Mouse (Mus musculus): ENCODE data around the gene Cul5. TPM values are rescaled to one million over a fixed set of nuclear protein-coding genes. Genes with fewer than 3 reads are reported as not detected.

The Cul5 gene
- total RNA-seq (2017), result 61.7 and 81.6 TPM in 2 replicates

DNA sequence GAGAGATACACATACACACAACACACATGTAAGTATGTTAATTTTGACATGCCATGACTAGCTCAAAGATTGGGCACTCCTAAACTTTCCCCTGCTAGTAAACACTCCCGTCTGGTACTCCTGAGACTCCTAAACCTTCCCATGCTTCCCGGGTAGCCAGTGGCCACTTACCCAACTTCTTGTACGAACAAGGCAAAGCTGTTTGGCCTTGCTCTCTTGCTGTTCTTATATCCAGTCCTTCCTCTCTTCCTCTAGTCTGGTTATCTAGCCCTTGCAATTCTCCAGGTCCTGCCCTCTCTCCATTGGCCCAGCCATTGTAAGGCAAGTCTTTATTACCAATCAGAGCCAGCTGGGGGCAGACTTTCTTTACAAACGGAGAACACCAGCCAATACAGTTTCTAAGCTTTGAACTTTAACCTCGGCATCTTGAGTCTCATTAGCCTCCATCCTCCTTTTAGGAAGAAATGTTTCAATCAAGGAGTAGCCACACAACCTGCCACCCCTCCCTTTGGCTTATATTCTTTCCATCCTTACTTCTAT is at the start of gene Cul5:
Gene Cul5, minus strand, starts transcription at position 335 of the 540 bp plus-strand sequence.
- no peak for ATAC-seq (replicated peaks in 1 of 2; ENCODE audit: insufficient read depth in 1 of 2, low FRiP score in 2 of 2, low TSS enrichment in 1 of 2, low read depth in 1 of 2, poor library complexity in 2 of 2, severe bottlenecking in 2 of 2)

DNA sequence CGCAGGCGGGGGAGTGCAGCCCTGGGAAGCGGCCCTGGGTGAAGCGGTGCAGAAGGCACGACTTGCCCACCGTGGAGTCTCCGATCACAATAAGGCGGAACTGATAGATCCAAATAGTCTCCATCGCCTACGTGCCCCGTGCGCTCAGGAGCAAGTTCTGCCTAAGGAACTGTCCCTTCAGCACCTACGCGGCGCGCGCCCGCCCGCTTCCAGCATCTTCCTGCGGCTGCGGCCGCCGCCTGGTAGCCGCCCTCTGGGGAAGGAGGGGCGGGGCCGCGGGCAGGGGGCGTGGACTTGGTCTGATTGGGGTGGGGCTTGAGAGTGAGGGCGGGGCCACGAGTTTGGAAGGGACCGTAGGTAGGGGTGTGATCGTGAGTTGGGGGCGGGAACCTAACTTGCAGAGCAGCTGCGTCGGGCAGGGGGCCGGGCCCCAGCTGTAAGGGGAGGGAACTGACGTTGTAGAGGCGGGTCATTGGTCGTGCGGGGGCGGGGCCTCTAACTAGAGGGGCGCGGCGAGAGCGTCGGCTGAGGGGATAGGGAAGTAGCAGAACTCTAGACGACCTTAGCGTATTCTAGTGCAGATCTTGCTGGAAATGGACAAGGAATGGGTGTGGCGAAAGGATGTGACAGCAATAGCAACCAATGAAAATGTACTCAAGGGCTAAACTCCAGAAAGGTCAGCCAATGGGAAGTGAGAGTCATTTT is 36.3 kb upstream of the Cul5 start, which contains the start of gene Rab39:
Gene Rab39, minus strand, starts transcription at position 241 of the 705 bp plus-strand sequence.
- peak; percentile 93 to 94 for ATAC-seq (replicated peaks in 1 of 2; ENCODE audit: insufficient read depth in 1 of 2, low FRiP score in 2 of 2, low TSS enrichment in 1 of 2, low read depth in 1 of 2, poor library complexity in 2 of 2, severe bottlenecking in 2 of 2)

DNA sequence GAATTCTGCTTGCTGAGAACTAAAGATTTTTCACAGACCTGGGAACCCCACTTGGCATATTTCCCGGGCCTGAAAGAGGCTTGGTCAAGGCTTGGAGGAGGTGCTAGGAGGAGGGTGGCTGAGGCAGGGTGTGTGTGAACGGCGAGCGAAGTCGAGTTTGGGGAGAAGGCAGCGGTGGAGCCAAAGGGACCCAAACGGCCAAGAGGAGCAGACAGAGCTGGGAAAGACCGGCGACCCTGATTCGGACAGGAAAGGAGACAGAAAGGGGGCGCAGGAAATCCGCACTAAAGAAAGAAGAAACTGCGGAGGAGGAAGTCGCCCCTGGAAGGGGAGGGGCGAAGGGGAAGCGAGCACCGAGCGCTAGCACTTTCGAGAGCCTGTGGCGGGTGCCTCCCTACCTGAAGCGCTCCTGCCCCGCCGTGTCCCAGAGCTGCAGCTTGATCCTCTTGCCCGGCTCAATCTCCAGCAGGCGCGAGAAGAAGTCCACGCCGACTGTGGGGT is 35.7 kb upstream of the Cul5 start:
- peak; percentile 18 to 23; a peak in 2 of 4 replicates for ATAC-seq (replicated peaks in 1 of 2; ENCODE audit: insufficient read depth in 1 of 2, low FRiP score in 2 of 2, low TSS enrichment in 1 of 2, low read depth in 1 of 2, poor library complexity in 2 of 2, severe bottlenecking in 2 of 2)

DNA sequence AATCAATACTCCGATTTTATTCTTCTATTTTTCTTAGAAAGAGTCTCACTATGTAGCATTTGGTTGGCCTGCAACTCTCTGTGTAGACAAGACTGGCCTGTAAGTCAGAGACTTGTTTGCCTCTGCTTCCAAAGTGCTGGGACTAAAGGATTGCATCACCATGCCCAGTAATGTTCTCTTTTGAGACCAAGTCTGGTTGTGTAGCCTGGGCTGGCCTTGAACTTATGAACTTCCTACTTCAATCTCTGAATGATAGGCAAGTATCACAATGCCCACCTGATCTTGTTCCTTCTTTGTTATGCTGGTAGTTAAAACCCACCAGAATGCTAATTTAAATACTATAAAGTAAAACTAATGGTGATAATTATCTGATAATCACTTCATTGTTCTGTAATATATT is 33.2 kb upstream of the Cul5 start:
- no peak for ATAC-seq (replicated peaks in 1 of 2; ENCODE audit: insufficient read depth in 1 of 2, low FRiP score in 2 of 2, low TSS enrichment in 1 of 2, low read depth in 1 of 2, poor library complexity in 2 of 2, severe bottlenecking in 2 of 2)

GRCm38 (mm10) chr9:53700496-53700895 is 30.7 kb upstream of the Cul5 start:
- peak; percentile 49 to 64 for ATAC-seq (replicated peaks in 1 of 2; ENCODE audit: insufficient read depth in 1 of 2, low FRiP score in 2 of 2, low TSS enrichment in 1 of 2, low read depth in 1 of 2, poor library complexity in 2 of 2, severe bottlenecking in 2 of 2)

DNA sequence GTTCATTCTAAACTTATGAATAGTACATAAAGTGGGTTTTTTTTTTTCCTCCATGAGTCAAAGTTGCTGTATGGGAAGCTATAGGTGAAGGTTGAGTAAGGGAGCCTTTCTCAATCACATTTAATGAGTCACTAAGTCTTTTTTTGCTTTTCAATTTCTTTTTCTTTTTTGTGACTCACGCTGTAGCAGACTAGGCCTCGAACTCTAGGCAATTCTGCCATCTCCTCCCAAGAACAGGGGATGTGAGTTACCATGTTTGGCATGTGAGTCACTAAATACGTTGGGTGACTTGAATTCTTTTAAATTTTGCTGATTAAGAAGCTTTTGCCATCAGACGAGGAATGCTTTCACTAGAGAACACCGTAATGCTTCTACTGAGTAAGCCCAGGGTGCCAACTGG is 26.0 kb upstream of the Cul5 start:
- no peak for ATAC-seq (replicated peaks in 1 of 2; ENCODE audit: insufficient read depth in 1 of 2, low FRiP score in 2 of 2, low TSS enrichment in 1 of 2, low read depth in 1 of 2, poor library complexity in 2 of 2, severe bottlenecking in 2 of 2)

GRCm38 (mm10) chr9:53693718-53694117 is 23.9 kb upstream of the Cul5 start:
- peak; percentile 85 to 93 for ATAC-seq (replicated peaks in 1 of 2; ENCODE audit: insufficient read depth in 1 of 2, low FRiP score in 2 of 2, low TSS enrichment in 1 of 2, low read depth in 1 of 2, poor library complexity in 2 of 2, severe bottlenecking in 2 of 2)

DNA sequence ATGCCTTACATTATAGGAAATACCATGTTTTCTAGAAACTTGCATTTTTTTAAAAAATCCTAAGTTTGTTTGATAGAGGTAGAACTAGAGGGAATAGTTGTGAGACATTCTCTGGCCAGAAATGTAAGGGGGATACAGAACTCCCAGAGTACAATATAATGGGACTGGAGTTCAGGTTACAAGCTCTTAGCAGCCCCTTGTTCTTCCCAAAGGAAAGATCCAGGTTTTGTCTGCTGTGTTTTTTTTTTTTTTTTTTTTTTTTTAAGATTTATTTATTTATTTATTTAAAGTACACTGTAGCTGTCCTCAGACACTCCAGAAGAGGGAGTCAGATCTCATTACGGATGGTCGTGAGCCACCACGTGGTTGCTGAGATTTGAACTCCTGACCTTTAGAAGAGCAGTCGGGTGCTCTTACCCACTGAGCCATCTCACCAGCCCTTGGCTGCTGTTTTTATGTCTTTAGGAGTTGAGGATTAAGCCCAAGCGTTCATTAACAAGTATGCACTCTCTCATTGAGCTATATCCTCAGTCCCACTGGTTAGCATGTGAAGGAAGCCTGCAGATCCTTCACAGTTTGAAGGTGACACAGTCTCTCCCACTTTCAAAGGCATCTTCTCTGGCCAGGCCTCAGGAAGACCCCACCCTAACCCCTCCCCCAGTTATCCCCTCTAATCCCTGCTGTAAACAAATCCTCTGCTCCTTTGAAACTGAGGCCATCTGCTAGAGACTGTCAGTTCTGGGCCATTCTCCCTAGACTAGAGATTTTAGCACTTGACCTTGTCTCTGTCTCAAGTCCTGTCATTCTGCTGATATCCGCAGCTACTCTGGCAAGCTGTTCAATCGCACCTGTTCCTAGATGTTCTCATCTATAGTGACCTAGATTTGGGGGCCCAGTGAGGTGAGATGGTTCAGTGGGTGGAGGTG is 22.2 kb upstream of the Cul5 start:
- no peak for ATAC-seq (replicated peaks in 1 of 2; ENCODE audit: insufficient read depth in 1 of 2, low FRiP score in 2 of 2, low TSS enrichment in 1 of 2, low read depth in 1 of 2, poor library complexity in 2 of 2, severe bottlenecking in 2 of 2)

DNA sequence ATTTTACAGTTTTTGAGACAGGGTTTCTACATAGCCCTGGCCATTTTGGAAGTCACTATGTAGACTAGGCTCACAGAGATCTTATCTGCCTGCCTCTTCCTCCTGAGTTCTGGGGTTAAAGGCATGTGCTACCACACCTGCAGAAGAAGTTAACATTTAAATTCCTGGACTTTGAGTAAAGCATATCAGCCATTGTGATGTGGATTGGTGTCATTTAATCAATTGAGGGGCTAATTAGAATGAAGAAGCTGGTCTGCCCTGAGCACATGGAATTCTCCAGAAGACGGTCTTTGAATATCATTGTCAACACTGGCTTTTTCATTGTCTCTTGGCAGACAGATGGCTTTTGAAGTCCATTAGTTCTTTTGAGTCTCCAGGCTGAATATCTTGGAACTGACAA is 11.0 kb upstream of the Cul5 start:
- ATAC-seq (replicated peaks in 1 of 2; ENCODE audit: insufficient read depth in 1 of 2, low FRiP score in 2 of 2, low TSS enrichment in 1 of 2, low read depth in 1 of 2, poor library complexity in 2 of 2, severe bottlenecking in 2 of 2), result no peak

GRCm38 (mm10) chr9:53676921-53677320 is 7.1 kb upstream of the Cul5 start:
- ATAC-seq (replicated peaks in 1 of 2; ENCODE audit: insufficient read depth in 1 of 2, low FRiP score in 2 of 2, low TSS enrichment in 1 of 2, low read depth in 1 of 2, poor library complexity in 2 of 2, severe bottlenecking in 2 of 2), result no peak

- peak; percentile 73 to 93 for ATAC-seq (replicated peaks in 1 of 2; ENCODE audit: insufficient read depth in 1 of 2, low FRiP score in 2 of 2, low TSS enrichment in 1 of 2, low read depth in 1 of 2, poor library complexity in 2 of 2, severe bottlenecking in 2 of 2)
Observed at GRCm38 (mm10) chr9:53673571-53673970, 3.8 kb upstream of the Cul5 start.

DNA sequence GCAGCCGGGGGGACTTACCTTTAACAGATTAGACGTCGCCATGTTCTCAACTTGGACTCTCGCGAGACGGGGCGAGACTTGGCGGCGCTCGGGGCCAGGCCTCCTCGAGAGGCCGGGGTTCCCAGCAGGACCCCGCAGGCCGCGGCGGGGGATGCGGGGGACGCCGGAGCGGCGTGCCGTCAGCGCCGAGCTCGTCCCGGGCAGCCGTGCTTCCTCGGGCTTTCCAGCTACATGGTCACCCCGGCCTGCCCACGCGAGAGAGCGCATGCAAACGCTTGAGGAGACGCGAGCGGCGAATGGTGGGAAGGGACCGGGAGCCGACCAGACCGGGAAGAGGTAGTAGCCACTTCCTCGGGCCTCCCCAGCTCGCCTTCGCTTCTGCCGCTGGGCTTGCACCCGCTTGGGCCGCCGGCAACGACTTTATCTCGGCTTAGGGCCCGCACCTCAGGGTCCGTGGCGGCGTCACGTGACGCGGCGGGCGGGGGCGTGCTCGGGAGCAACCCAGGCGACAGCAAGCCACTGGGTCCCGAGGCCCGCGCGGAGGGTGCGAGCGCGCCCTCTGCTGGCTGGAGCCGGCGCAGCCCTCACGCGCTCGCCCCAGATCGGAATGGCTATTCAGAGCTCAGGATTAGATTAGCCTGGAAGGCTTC is 2.7 kb downstream of the Cul5 start:
- peak; percentile 84 to 87 for ATAC-seq (replicated peaks in 1 of 2; ENCODE audit: insufficient read depth in 1 of 2, low FRiP score in 2 of 2, low TSS enrichment in 1 of 2, low read depth in 1 of 2, poor library complexity in 2 of 2, severe bottlenecking in 2 of 2)

GRCm38 (mm10) chr9:53666665-53667019 is 3.2 kb downstream of the Cul5 start:
- 0 out of 4 replicates have a peak, but pooled peaks of 1 of the 2 experiments have one; percentile 4 for ATAC-seq (replicated peaks in 1 of 2; ENCODE audit: insufficient read depth in 1 of 2, low FRiP score in 2 of 2, low TSS enrichment in 1 of 2, low read depth in 1 of 2, poor library complexity in 2 of 2, severe bottlenecking in 2 of 2)

GRCm38 (mm10) chr9:53665428-53665827 is 4.4 kb downstream of the Cul5 start:
- no peak for ATAC-seq (replicated peaks in 1 of 2; ENCODE audit: insufficient read depth in 1 of 2, low FRiP score in 2 of 2, low TSS enrichment in 1 of 2, low read depth in 1 of 2, poor library complexity in 2 of 2, severe bottlenecking in 2 of 2)

GRCm38 (mm10) chr9:53664819-53665218 is 5.0 kb downstream of the Cul5 start:
- ATAC-seq (replicated peaks in 1 of 2; ENCODE audit: insufficient read depth in 1 of 2, low FRiP score in 2 of 2, low TSS enrichment in 1 of 2, low read depth in 1 of 2, poor library complexity in 2 of 2, severe bottlenecking in 2 of 2), result no peak

DNA sequence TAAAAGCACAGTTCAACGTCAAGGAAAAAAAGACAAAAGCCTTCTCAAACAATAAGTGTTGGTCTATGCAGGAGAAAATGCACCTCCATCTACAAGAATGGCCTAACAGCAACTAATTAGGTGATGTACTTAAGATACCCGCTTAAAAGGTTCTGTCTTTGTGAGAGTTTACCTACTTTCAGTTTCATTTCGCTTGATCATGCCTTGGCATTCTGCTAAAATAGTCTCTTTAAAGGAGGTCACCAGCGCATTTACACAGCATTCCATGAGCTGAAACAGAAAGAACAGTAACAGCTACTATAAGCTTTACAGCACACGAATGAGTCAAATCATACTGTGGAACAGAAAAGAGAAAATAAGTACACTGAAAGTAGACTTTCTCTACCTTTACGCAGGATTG is 35.0 kb downstream of the Cul5 start:
- ATAC-seq (replicated peaks in 1 of 2; ENCODE audit: insufficient read depth in 1 of 2, low FRiP score in 2 of 2, low TSS enrichment in 1 of 2, low read depth in 1 of 2, poor library complexity in 2 of 2, severe bottlenecking in 2 of 2), result no peak

GRCm38 (mm10) chr9:53615246-53615645 is 54.6 kb downstream of the Cul5 start:
- no peak for ATAC-seq (replicated peaks in 1 of 2; ENCODE audit: insufficient read depth in 1 of 2, low FRiP score in 2 of 2, low TSS enrichment in 1 of 2, low read depth in 1 of 2, poor library complexity in 2 of 2, severe bottlenecking in 2 of 2)
